Mouse (Mus musculus) left cerebral cortex, postnatal 14 days (tissue): ENCODE results near the gene Rnf166. TPM values are rescaled to one million over a fixed set of nuclear protein-coding genes. Genes with fewer than 3 reads are reported as not detected.

Experiments
- DNase-seq, 2 experiments: peaks; one replicate each; pipeline ENCODE4 v3.0.0; 2021 to 2022; ENCODE audit warnings: low spot score in 2 of 2, mixed read lengths in 1 of 2
- intact Hi-C: fragments of 180-260 bp; cut with DNase I; formaldehyde crosslinking; loops from one replicate; pipeline ENCODE4 v1.15.1; 2025
- total RNA-seq, 2 experiments: library from RNA; stranded (reverse); gene quantifications; 2 replicates each; pipeline ENCODE4 v1.2.3; 2021

Rnf166 gene
- total RNA-seq, 2 experiments from 2014 or later = 22.4 to 23.2 TPM

GRCm38 (mm10) chr8:122444058-122444748 lies 31.7 kb downstream of the Rnf166 start:
- intact Hi-C loops = no loop called here
- DNase-seq = peak; percentile 84

GRCm38 (mm10) chr8:122443262-122444006 lies 32.4 kb downstream of the Rnf166 start, which contains the start of gene Mvd:
Gene Mvd, minus strand, starts transcription at chr8:122443422.
- peak; percentile 99 to 100 for DNase-seq
- intact Hi-C loops = no loop called here

GRCm38 (mm10) chr8:122442781-122443180 lies 33.1 kb downstream of the Rnf166 start:
- intact Hi-C loops = no loop called here
- DNase-seq = no peak

GRCm38 (mm10) chr8:122442356-122442755 lies 33.5 kb downstream of the Rnf166 start:
- intact Hi-C loops = no loop called here

GRCm38 (mm10) chr8:122441326-122441725 lies 34.5 kb downstream of the Rnf166 start:
- intact Hi-C loops = no loop called here
- DNase-seq = no peak

More at GRCm38 (mm10) chr8:122442356-122442755, 33.5 kb downstream of the Rnf166 start:
- no peak for DNase-seq

- DNase-seq = no peak
- intact Hi-C loops = no loop called here
Observed at GRCm38 (mm10) chr8:122439336-122439735, 36.5 kb downstream of the Rnf166 start.

- intact Hi-C loops = no loop called here
- no peak for DNase-seq
Observed at GRCm38 (mm10) chr8:122437708-122438331, 38.0 kb downstream of the Rnf166 start.

- no peak for DNase-seq
- intact Hi-C loops = no loop called here
Observed at GRCm38 (mm10) chr8:122436586-122437125, 39.2 kb downstream of the Rnf166 start.

GRCm38 (mm10) chr8:122436146-122436545 lies 39.7 kb downstream of the Rnf166 start:
- intact Hi-C loops = no loop called here
- DNase-seq = no peak

- intact Hi-C loops = no loop called here
- no peak for DNase-seq
Observed at GRCm38 (mm10) chr8:122435375-122435774, 40.5 kb downstream of the Rnf166 start.

- no peak for DNase-seq
- intact Hi-C loops = no loop called here
Observed at GRCm38 (mm10) chr8:122433269-122433905, 42.5 kb downstream of the Rnf166 start.

GRCm38 (mm10) chr8:122432443-122433268 lies 43.2 kb downstream of the Rnf166 start, which contains the start of gene Cyba:
Gene Cyba, minus strand, starts transcription at chr8:122432930.
- DNase-seq = peak in 1 of 2 experiments; percentile 16
- intact Hi-C loops = no loop called here

GRCm38 (mm10) chr8:122431694-122432442 lies 44.0 kb downstream of the Rnf166 start:
- no peak for DNase-seq
- intact Hi-C loops = no loop called here

- intact Hi-C loops = no loop called here
- DNase-seq = no peak
Observed at GRCm38 (mm10) chr8:122430646-122431045, 45.2 kb downstream of the Rnf166 start.

- DNase-seq = no peak
- intact Hi-C loops = no loop called here
Observed at GRCm38 (mm10) chr8:122430058-122430636, 45.7 kb downstream of the Rnf166 start.

GRCm38 (mm10) chr8:122428163-122428562 lies 47.7 kb downstream of the Rnf166 start:
- no peak for DNase-seq
- intact Hi-C loops = no loop called here

- DNase-seq = no peak
- intact Hi-C loops = no loop called here
Observed at GRCm38 (mm10) chr8:122427607-122428006, 48.3 kb downstream of the Rnf166 start.

GRCm38 (mm10) chr8:122426145-122426544 lies 49.7 kb downstream of the Rnf166 start:
- no peak for DNase-seq
- intact Hi-C loops = no loop called here
